18 mouse cellular contexts compared by ENCODE assay signal in genomic region chr7:84372280-84372679, GRCm38 (mm10). TPM values are rescaled to one million over a fixed set of nuclear protein-coding genes. Genes with fewer than 3 reads are reported as not detected.
A peak's percentile ranks its signal among the peaks of the same experiment; 100 is the strongest.
DNase-seq lines count a peak whose midpoint lies in the region; ATAC-seq lines count a peak whose summit lies in the region.
"Had no signal": no experiment of that assay in that cellular context is flagged by ENCODE, and none has a peak within 500 bp of the region (broad histone marks: within the 10 kb centered on the region; RNA-seq: fewer than 3 reads in every experiment).

No protein-coding gene starts in this region.

- no peaks in the 10 kb centered on the region for H3K36me3 ChIP-seq in forebrain, embryonic 11.5 days (ENCODE audit: control insufficient read depth, insufficient read depth, low read length)
- peaks cover 4% of the 10 kb centered on the region for H3K36me3 ChIP-seq in forebrain, embryonic 10.5 days (replicated peaks)
- no peaks in the 10 kb centered on the region for H3K36me3 ChIP-seq in intestine, embryonic 15.5 days
- H3K36me3 ChIP-seq: liver, embryonic 13.5 days had no signal

- H3K4me3 ChIP-seq in forebrain, embryonic 11.5 days (ENCODE audit: low read depth, low read length): no peak overlapping the region
- H3K4me3 ChIP-seq in forebrain, embryonic 10.5 days: no peak overlapping the region
- H3K4me3 ChIP-seq in intestine, embryonic 15.5 days (replicated peaks): no peak overlapping the region
- H3K4me3 ChIP-seq: liver, embryonic 13.5 days had no signal

- WGBS in forebrain, embryonic 11.5 days: 85% methylated on average over 7 of the region's 7 CpGs
- 85% methylated on average over 7 of the region's 7 CpGs for WGBS in forebrain, embryonic 10.5 days
- 57% methylated on average over 7 of the region's 7 CpGs for WGBS in intestine, embryonic 15.5 days

- H3K9ac ChIP-seq in forebrain, embryonic 11.5 days (ENCODE audit: low read length): no peak overlapping the region
- H3K9ac ChIP-seq in intestine, embryonic 15.5 days: no peak overlapping the region
- H3K9ac ChIP-seq: liver, embryonic 13.5 days had no signal

- DNase-seq in forebrain, embryonic 11.5 days (ENCODE audit: low spot score): peak; percentile 5
- DNase-seq in forebrain, embryonic 10.5 days (ENCODE audit: extremely low spot score, low spot score): no peak
- peak; percentile 41 to 67 for DNase-seq in left cerebral cortex, postnatal 25 days (ENCODE audit: low spot score in 2 of 2)
- DNase-seq in left cerebral cortex, adult 11 months (ENCODE audit: low spot score): no peak
- DNase-seq in cerebellum, postnatal 10 days: no peak
- DNase-seq in embryo, embryonic 9.5 days (ENCODE audit: extremely low spot score): no peak
- DNase-seq: cerebellum, adult 2 months; gastrocnemius, postnatal 14 days; heart, postnatal 4 days; kidney, adult 8-10 months; liver, embryonic 13.5 days; lung, postnatal 10 days; thymus, adult 2 months had no signal

- ATAC-seq in forebrain, embryonic 11.5 days (replicated peaks; ENCODE audit: low FRiP score): no peak
- ATAC-seq in megakaryocyte, adult 5-6 weeks (ENCODE audit: poor library complexity, severe bottlenecking): peak; percentile 47; the same call in 1 of the 2 replicates
- no peak for ATAC-seq in intestine, embryonic 15.5 days
- ATAC-seq: activated CD4-positive, CD25-positive, alpha-beta regulatory T cell, adult 4 months had no signal

- intact Hi-C loops in left cerebral cortex, postnatal 25 days (cut with DNase I): loop anchor here (5.0 kb wide), 1 partner anchor 155 kb away; the partner anchor contains the start of gene Gm2115

- H3K27me3 ChIP-seq in forebrain, embryonic 11.5 days (ENCODE audit: control insufficient read depth, insufficient read depth, low read length): no peaks in the 10 kb centered on the region
- no peaks in the 10 kb centered on the region for H3K27me3 ChIP-seq in forebrain, embryonic 10.5 days (ENCODE audit: poor library complexity, severe bottlenecking)
- no peaks in the 10 kb centered on the region for H3K27me3 ChIP-seq in intestine, embryonic 15.5 days (replicated peaks)
- H3K27me3 ChIP-seq: CH12.LX; liver, embryonic 13.5 days had no signal

- H3K4me1 ChIP-seq in forebrain, embryonic 11.5 days (replicated peaks; ENCODE audit: control insufficient read depth, insufficient read depth, low read length): no peaks in the 10 kb centered on the region
- H3K4me1 ChIP-seq in forebrain, embryonic 10.5 days: no peaks in the 10 kb centered on the region
- no peaks in the 10 kb centered on the region; the same call in 1 of the 2 replicates for H3K4me1 ChIP-seq in intestine, embryonic 15.5 days (replicated peaks)
- H3K4me1 ChIP-seq: liver, embryonic 13.5 days had no signal

- no peaks in the 10 kb centered on the region for H3K9me3 ChIP-seq in forebrain, embryonic 11.5 days (ENCODE audit: control insufficient read depth, low read length)
- no peaks in the 10 kb centered on the region for H3K9me3 ChIP-seq in forebrain, embryonic 10.5 days
- no peaks in the 10 kb centered on the region for H3K9me3 ChIP-seq in intestine, embryonic 15.5 days
- H3K9me3 ChIP-seq: liver, embryonic 13.5 days had no signal

- H3K4me2 ChIP-seq in forebrain, embryonic 11.5 days (ENCODE audit: low read depth, low read length, severe bottlenecking): no peak overlapping the region
- no peak overlapping the region for H3K4me2 ChIP-seq in intestine, embryonic 15.5 days (replicated peaks)
- H3K4me2 ChIP-seq: heart, embryonic 11.5 days; liver, embryonic 13.5 days had no signal

- H3K27ac ChIP-seq in forebrain, embryonic 11.5 days (ENCODE audit: low read depth, low read length): no peak overlapping the region
- H3K27ac ChIP-seq in forebrain, embryonic 10.5 days: no peak overlapping the region
- no peak overlapping the region for H3K27ac ChIP-seq in intestine, embryonic 15.5 days
- H3K27ac ChIP-seq: liver, embryonic 13.5 days had no signal

RNA-seq across cellular contexts. Expression of gene Arnt2, which starts 37.7 kb away (rescaled TPM):
- 40.9 and 43.0 TPM in 2 replicates for polyA plus RNA-seq in forebrain, embryonic 11.5 days (2014; fragmentation: Nextera tagmentation; extraction: Ambion mirVana)
- polyA plus RNA-seq in forebrain, embryonic 10.5 days (2016; fragmentation: Nextera tagmentation; extraction: Ambion mirVana): 23.3 and 27.9 TPM in 2 replicates
- total RNA-seq in left cerebral cortex, postnatal 25 days (2021): 100 to 1,000 TPM; 219 to 226 TPM
- total RNA-seq in megakaryocyte, adult 5-6 weeks (2015): 0.18 TPM in 1 of 2 replicates, not detected in the other
- not detected in 2 replicates for total RNA-seq in megakaryocyte, adult 5-6 weeks (2017)
- polyA plus RNA-seq in intestine, embryonic 15.5 days (2015; fragmentation: Nextera tagmentation; extraction: Ambion mirVana): 3.4 and 3.8 TPM in 2 replicates

Comparison
In these comparisons a context has a peak if more than half of its experiments do, and no peak if none do; other contexts are left out.
1. DNase-seq: peak in forebrain, embryonic 11.5 days (single experiment) and left cerebral cortex, postnatal 25 days (2 of 2); none in forebrain, embryonic 10.5 days (single experiment), left cerebral cortex, adult 11 months (single experiment), cerebellum, postnatal 10 days (0 of 2) and embryo, embryonic 9.5 days (single experiment).